Mouse (Mus musculus): ENCODE measurements at regions not wholly inside any gene's neighbourhood (a gene's known extent, or its start where the extent isn't known, plus 50 kb on each side); places are given as distances from the start of the nearest gene placed in this dataset.
A peak's percentile ranks its signal among the peaks of the same experiment; 100 is the strongest.

DNA sequence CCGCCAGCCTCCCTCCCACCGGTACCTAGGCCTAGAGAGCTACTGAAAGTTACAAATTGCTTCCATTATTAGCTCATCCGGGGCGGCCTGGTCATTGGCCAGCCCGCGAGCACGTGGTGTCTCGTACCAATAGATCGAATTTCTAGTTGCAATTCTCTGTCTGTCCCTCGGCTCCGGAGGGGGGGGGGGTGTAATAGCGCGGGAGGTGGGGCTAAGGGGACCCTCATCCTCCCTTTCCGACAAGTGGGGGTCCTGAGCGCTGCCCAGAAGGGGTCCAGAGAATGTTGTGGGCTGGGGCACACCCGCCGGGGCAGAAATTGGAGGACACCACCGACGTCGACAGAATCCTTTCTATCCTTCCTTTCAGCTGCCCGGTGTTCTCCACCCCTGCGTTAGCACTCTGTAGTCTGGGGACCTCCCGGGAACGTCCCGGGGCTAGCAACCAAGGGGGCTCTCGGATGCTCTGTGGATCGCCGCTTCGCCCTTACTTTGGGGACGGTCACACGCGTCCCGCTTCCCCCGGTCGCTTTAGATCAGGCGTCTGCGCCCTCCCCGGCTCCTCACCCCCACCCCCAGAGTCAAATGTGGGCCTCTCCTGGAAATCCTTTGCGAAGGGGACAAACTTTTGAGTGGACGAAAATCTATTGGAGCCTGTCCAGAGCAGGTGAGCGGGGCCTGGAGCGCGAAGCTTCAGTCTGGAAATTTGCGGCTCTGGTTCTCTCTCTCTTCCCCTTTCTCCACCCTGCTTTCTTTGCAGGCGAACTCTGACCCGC, 64.6 kb downstream of the Smug1 start:
- Histone ChIP-seq H3K27ac (replicated peaks; ENCODE audit: low read depth, low read length) (no peak overlapping the region), H3K4me1 (ENCODE audit: control insufficient read depth, insufficient read depth, low read length) (0 out of 2 replicates have a peak, but pooled peaks cover 2% of the 10 kb centered on the region), H3K4me2 (ENCODE audit: low read depth, severe bottlenecking) (peak overlapping the region; percentile 63), H3K36me3 (ENCODE audit: control insufficient read depth, insufficient read depth, low read length) (no peaks in the 10 kb centered on the region), H3K27me3 (ENCODE audit: control insufficient read depth, insufficient read depth, low read length) (peaks cover 21% of the 10 kb centered on the region), H3K9ac (ENCODE audit: low read length) (peak overlapping the region; percentile 43; the same call in 1 of the 2 replicates), H3K9me3 (ENCODE audit: control insufficient read depth, low read length) (no peaks in the 10 kb centered on the region), H3K4me3 (ENCODE audit: low read depth, low read length) (peak overlapping the region; percentile 36)
- ATAC-seq (ENCODE audit: insufficient number of reproducible peaks, low FRiP score, low TSS enrichment, low read depth) (peak; percentile 74), DNase-seq (ENCODE audit: low spot score) (peak; percentile 76)
- WGBS = under 1% methylated on average over 46 of the region's 46 CpGs

DNA sequence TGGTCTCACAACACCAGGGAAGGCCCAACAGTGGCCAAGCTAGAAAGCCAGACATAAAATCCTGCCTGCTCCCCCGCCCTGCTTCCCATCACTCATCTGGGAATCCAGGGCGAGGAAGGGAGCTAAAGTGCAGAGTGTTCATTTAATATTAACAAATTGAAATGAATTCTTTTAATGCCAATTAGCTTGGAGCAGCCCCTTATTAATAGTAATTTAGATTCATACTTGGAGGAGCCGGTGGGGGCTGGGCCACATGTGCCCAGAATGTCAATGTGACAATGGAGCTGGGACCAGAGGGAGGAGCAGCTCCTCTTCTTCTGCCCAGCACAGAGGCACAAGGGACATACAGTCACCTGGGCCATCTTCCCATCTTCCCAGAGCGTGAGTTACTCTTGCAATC, 66.8 kb downstream of the Smug1 start:
- no peak overlapping the region for H3K4me3 ChIP-seq (ENCODE audit: low read depth, low read length)
- H3K36me3 ChIP-seq (ENCODE audit: control insufficient read depth, insufficient read depth, low read length) = no peaks in the 10 kb centered on the region
- H3K4me2 ChIP-seq (ENCODE audit: low read depth, severe bottlenecking) = no peak overlapping the region
- no peak overlapping the region for H3K9ac ChIP-seq (ENCODE audit: low read length)
- 0 out of 2 replicates have a peak, but pooled peaks cover 2% of the 10 kb centered on the region for H3K4me1 ChIP-seq (ENCODE audit: control insufficient read depth, insufficient read depth, low read length)
- no peak overlapping the region for H3K27ac ChIP-seq (replicated peaks; ENCODE audit: low read depth, low read length)
- 81% methylated on average over 4 of the region's 4 CpGs for WGBS
- no peaks in the 10 kb centered on the region for H3K9me3 ChIP-seq (ENCODE audit: control insufficient read depth, low read length)
- DNase-seq (ENCODE audit: low spot score) = no peak
- peaks cover 19% of the 10 kb centered on the region for H3K27me3 ChIP-seq (ENCODE audit: control insufficient read depth, insufficient read depth, low read length)
- ATAC-seq (ENCODE audit: insufficient number of reproducible peaks, low FRiP score, low TSS enrichment, low read depth) = no peak

DNA sequence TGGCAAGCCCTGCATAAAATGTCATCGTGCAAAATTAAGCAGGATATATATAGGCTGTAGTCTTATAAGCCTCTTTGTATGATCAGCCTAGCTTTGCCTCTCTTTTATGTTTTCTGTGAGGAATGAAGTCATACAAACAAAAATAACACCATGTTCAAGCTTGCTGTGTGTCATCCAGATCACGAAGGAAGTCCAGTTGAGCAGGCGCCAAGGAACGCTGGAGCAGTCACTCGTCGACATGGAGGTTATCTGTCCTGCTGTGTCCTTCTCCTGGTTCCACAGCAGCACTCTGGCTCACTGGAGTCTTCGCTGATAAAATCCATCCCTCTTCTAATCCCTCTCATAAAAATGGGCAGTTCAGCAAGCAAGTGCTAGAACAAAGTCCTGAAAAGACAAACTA, 72.4 kb downstream of the Smug1 start:
- DNase-seq (ENCODE audit: low spot score) (no peak), ATAC-seq (ENCODE audit: insufficient number of reproducible peaks, low FRiP score, low TSS enrichment, low read depth) (no peak)
- Histone ChIP-seq H3K4me2 (ENCODE audit: low read depth, severe bottlenecking) (no peak overlapping the region), H3K27ac (replicated peaks; ENCODE audit: low read depth, low read length) (no peak overlapping the region), H3K36me3 (ENCODE audit: control insufficient read depth, insufficient read depth, low read length) (no peaks in the 10 kb centered on the region), H3K27me3 (ENCODE audit: control insufficient read depth, insufficient read depth, low read length) (0 out of 2 replicates have a peak, but pooled peaks cover 2% of the 10 kb centered on the region), H3K4me3 (ENCODE audit: low read depth, low read length) (no peak overlapping the region), H3K9ac (ENCODE audit: low read length) (no peak overlapping the region), H3K9me3 (ENCODE audit: control insufficient read depth, low read length) (no peaks in the 10 kb centered on the region), H3K4me1 (ENCODE audit: control insufficient read depth, insufficient read depth, low read length) (no peaks in the 10 kb centered on the region)
- 74% methylated on average over 7 of the region's 7 CpGs for WGBS

DNA sequence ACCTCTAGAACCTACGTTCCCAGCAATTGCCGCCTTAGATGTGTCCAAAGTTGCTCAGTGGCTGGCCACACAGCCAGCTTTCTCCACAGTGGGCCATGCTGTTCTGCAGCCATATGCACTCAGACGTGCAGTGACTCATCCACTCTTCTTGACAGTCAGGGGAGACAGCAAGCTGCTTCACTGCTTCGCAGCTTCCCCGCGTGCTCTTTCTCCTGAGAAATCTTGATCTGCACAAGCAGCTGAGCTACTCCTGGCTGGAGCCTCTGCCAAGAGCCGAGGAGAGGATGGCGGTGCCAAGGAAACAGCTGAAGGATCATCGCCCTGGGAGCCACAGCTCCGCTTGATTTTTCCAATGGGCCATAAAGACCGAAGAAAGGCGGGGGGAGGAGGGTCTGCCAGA, 73.2 kb downstream of the Smug1 start:
- H3K27me3 ChIP-seq (ENCODE audit: control insufficient read depth, insufficient read depth, low read length) = 0 out of 2 replicates have a peak, but pooled peaks cover 5% of the 10 kb centered on the region
- H3K9ac ChIP-seq (ENCODE audit: low read length) = no peak overlapping the region
- ATAC-seq (ENCODE audit: insufficient number of reproducible peaks, low FRiP score, low TSS enrichment, low read depth) = no peak

DNA sequence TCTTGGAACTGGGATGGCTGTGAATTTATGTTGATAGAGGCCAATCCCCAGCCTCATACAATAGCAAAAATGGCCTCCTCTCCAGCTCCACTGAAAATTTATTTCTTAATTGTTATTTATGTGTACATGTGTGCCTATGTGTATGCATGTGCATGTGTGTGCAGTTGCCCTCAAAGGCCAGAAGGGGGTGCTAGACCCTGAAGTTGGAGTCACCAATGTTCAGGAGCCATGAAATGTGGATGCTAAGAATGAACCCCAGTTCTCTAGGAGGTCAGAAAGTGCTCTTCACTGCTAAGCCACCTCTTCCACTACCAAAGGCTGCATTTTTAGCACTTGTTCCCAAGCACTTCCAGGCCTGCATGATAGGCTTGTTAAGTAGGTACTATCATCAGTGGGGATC, 73.8 kb downstream of the Hoxc4 start:
- Histone ChIP-seq H3K4me3 (ENCODE audit: low read depth, low read length) (no peak overlapping the region), H3K27ac (replicated peaks; ENCODE audit: low read depth, low read length) (no peak overlapping the region), H3K9me3 (ENCODE audit: control insufficient read depth, low read length) (no peaks in the 10 kb centered on the region), H3K4me1 (ENCODE audit: control insufficient read depth, insufficient read depth, low read length) (no peaks in the 10 kb centered on the region), H3K9ac (ENCODE audit: low read length) (no peak overlapping the region), H3K27me3 (ENCODE audit: control insufficient read depth, insufficient read depth, low read length) (peaks cover 14% of the 10 kb centered on the region), H3K36me3 (ENCODE audit: control insufficient read depth, insufficient read depth, low read length) (no peaks in the 10 kb centered on the region), H3K4me2 (ENCODE audit: low read depth, severe bottlenecking) (no peak overlapping the region)
- DNase-seq (ENCODE audit: low spot score) (no peak), ATAC-seq (ENCODE audit: insufficient number of reproducible peaks, low FRiP score, low TSS enrichment, low read depth) (no peak)

More for the DNA sequence above, 73.2 kb downstream of the Smug1 start:
- H3K4me3 ChIP-seq (ENCODE audit: low read depth, low read length) = no peak overlapping the region
- WGBS = 62% methylated on average over 12 of the region's 12 CpGs
- H3K4me2 ChIP-seq (ENCODE audit: low read depth, severe bottlenecking) = no peak overlapping the region
- H3K27ac ChIP-seq (replicated peaks; ENCODE audit: low read depth, low read length) = no peak overlapping the region
- H3K9me3 ChIP-seq (ENCODE audit: control insufficient read depth, low read length) = no peaks in the 10 kb centered on the region
- no peaks in the 10 kb centered on the region for H3K4me1 ChIP-seq (ENCODE audit: control insufficient read depth, insufficient read depth, low read length)
- DNase-seq (ENCODE audit: low spot score) = no peak
- H3K36me3 ChIP-seq (ENCODE audit: control insufficient read depth, insufficient read depth, low read length) = no peaks in the 10 kb centered on the region

DNA sequence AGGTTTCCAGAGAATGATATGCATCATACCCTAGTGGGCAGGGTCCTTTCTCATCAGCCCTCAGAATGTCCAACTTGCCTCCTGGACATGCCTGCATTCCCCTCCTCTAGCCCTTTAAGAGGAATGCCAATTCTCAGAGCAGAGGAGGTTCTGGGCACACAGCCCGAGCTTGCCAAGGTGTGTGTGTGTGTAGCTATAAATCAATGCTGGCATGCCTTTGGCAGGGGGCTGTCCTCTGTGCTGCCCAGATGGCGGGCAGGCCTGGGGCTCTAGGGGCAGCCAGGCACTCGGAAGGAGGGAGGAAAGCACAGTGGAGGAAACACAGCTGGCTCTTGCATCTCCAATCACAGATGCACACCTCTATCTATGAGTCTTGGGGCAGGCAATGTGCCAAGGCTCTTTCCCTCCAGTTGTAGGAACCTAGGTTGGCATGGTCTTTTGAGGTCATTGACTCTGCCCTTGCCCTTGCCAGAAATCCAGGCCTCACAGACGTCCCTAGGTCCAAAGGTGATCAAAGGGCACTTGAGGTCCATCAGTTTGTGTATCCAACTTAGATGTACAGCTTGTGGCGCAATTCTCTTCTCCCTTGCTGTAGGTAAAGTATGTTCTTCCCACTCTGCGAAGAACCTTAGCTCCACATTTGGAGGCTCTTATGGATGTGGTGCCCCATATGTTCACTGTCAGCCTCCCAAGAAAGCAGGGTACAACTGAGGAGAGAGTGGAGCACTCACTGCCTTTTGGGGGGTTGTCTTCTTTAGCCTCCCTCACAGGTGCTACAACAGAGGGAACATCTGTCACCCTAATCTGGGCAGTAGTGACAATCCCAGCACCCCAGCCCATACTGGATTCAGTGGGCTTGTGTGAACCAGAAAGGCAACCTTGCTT, 71.8 kb downstream of the Hoxc4 start:
- peaks cover 32% of the 10 kb centered on the region for H3K27me3 ChIP-seq (ENCODE audit: control insufficient read depth, insufficient read depth, low read length)
- no peak for DNase-seq (ENCODE audit: low spot score)
- H3K4me3 ChIP-seq (ENCODE audit: low read depth, low read length) = no peak overlapping the region

DNA sequence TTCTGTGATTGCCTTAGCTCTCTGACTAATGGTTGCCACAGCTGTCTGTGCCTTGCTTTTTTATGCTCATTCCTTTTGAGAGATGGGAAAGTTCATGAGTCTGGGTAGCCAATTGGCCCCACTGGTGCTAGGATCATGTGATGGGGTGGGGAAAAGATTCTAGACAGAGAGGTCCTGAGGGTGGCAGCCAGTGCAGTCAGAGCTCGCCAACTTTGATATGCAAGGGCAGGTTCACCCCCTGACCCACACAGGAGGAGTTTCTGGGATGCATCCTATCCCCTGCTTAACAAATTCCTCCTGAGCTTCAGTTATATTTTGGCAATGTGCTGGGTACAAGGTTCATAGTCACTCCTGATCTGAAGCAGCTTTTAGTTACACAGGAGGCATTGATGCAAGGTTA, 71.1 kb downstream of the Hoxc4 start:
- H3K36me3 ChIP-seq (ENCODE audit: control insufficient read depth, insufficient read depth, low read length) = no peaks in the 10 kb centered on the region
- H3K27ac ChIP-seq (replicated peaks; ENCODE audit: low read depth, low read length) = no peak overlapping the region
- 0 out of 2 replicates have a peak, but pooled peaks cover 4% of the 10 kb centered on the region for H3K4me1 ChIP-seq (ENCODE audit: control insufficient read depth, insufficient read depth, low read length)
- H3K9me3 ChIP-seq (ENCODE audit: control insufficient read depth, low read length) = no peaks in the 10 kb centered on the region
- no peak overlapping the region for H3K4me3 ChIP-seq (ENCODE audit: low read depth, low read length)
- H3K4me2 ChIP-seq (ENCODE audit: low read depth, severe bottlenecking) = no peak overlapping the region
- no peak for ATAC-seq (ENCODE audit: insufficient number of reproducible peaks, low FRiP score, low TSS enrichment, low read depth)
- DNase-seq (ENCODE audit: low spot score) = no peak
- H3K9ac ChIP-seq (ENCODE audit: low read length) = no peak overlapping the region
- H3K27me3 ChIP-seq (ENCODE audit: control insufficient read depth, insufficient read depth, low read length) = peaks cover 37% of the 10 kb centered on the region
- WGBS = 58% methylated on average over 1 of the region's 1 CpGs

More for the DNA sequence above, 71.8 kb downstream of the Hoxc4 start:
- no peak for ATAC-seq (ENCODE audit: insufficient number of reproducible peaks, low FRiP score, low TSS enrichment, low read depth)
- H3K36me3 ChIP-seq (ENCODE audit: control insufficient read depth, insufficient read depth, low read length) = no peaks in the 10 kb centered on the region
- 67% methylated on average over 6 of the region's 6 CpGs for WGBS
- 0 out of 2 replicates have a peak, but pooled peaks cover 4% of the 10 kb centered on the region for H3K4me1 ChIP-seq (ENCODE audit: control insufficient read depth, insufficient read depth, low read length)
- H3K9me3 ChIP-seq (ENCODE audit: control insufficient read depth, low read length) = no peaks in the 10 kb centered on the region
- H3K27ac ChIP-seq (replicated peaks; ENCODE audit: low read depth, low read length) = no peak overlapping the region
- no peak overlapping the region for H3K4me2 ChIP-seq (ENCODE audit: low read depth, severe bottlenecking)
- H3K9ac ChIP-seq (ENCODE audit: low read length) = no peak overlapping the region

DNA sequence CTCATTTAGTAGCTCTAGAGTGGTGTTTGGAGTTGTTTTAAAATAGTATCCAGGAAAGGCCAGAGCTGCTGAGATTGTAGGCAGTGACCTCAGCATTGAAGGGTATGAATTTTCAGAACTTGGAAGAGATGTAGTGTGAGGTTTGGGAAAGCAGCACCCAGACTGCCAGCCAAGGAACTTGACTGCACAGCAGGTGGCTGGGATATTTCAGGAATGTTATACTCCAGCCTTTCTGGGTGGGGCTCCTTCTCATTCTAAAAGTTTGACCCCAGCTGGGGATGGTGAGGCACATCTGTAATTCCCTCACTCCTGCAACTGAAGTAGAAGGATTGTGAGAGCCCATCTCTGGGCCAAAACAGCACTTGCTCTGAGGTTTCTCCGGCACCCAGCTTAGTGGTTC, 70.7 kb downstream of the Hoxc4 start:
- Histone ChIP-seq H3K4me3 (ENCODE audit: low read depth, low read length) (no peak overlapping the region), H3K4me2 (ENCODE audit: low read depth, severe bottlenecking) (no peak overlapping the region), H3K27me3 (ENCODE audit: control insufficient read depth, insufficient read depth, low read length) (peaks cover 39% of the 10 kb centered on the region), H3K4me1 (ENCODE audit: control insufficient read depth, insufficient read depth, low read length) (0 out of 2 replicates have a peak, but pooled peaks cover 4% of the 10 kb centered on the region), H3K9ac (ENCODE audit: low read length) (no peak overlapping the region), H3K27ac (replicated peaks; ENCODE audit: low read depth, low read length) (no peak overlapping the region), H3K9me3 (ENCODE audit: control insufficient read depth, low read length) (no peaks in the 10 kb centered on the region), H3K36me3 (ENCODE audit: control insufficient read depth, insufficient read depth, low read length) (no peaks in the 10 kb centered on the region)
- WGBS = 88% methylated on average over 1 of the region's 1 CpGs
- DNase-seq (ENCODE audit: low spot score) (no peak), ATAC-seq (ENCODE audit: insufficient number of reproducible peaks, low FRiP score, low TSS enrichment, low read depth) (no peak)
